Mouse (Mus musculus) skeletal muscle tissue, adult 2 months (tissue): ENCODE data around the gene Pdgfra.

ENCODE experiments used
- DNase-seq: peaks from one replicate; pipeline ENCODE4 v3.0.0-alpha.2; 2012; ENCODE audit warnings: low read depth, low spot score

Gene Pdgfra

GRCm38 (mm10) chr5:75152021-75152425 is at the start of gene Pdgfra:
Gene Pdgfra (plus strand): TSS chr5:75152292.
- peak; percentile 76 for DNase-seq

- DNase-seq, result no peak
These were observed 45.6 kb upstream of the Pdgfra start for GRCm38 (mm10) chr5:75106511-75106910.

GRCm38 (mm10) chr5:75109368-75109767 is 42.7 kb upstream of the Pdgfra start:
- no peak for DNase-seq

GRCm38 (mm10) chr5:75111781-75112180 is 40.3 kb upstream of the Pdgfra start:
- no peak for DNase-seq

- DNase-seq, result no peak
These were observed 33.3 kb upstream of the Pdgfra start for GRCm38 (mm10) chr5:75118840-75119239.

- peak; percentile 79 for DNase-seq
These were observed 30.4 kb upstream of the Pdgfra start for GRCm38 (mm10) chr5:75121646-75122045.

GRCm38 (mm10) chr5:75134681-75135080 is 17.4 kb upstream of the Pdgfra start:
- DNase-seq, result no peak

- DNase-seq, result peak; percentile 55
These were observed 9.0 kb upstream of the Pdgfra start for GRCm38 (mm10) chr5:75143092-75143491.

- no peak for DNase-seq
These were observed 8.3 kb upstream of the Pdgfra start for GRCm38 (mm10) chr5:75143767-75144166.

- DNase-seq, result no peak
These were observed 6.8 kb upstream of the Pdgfra start for GRCm38 (mm10) chr5:75145341-75145740.

GRCm38 (mm10) chr5:75146469-75146868 is 5.6 kb upstream of the Pdgfra start:
- no peak for DNase-seq

GRCm38 (mm10) chr5:75148343-75149127 is 3.6 kb upstream of the Pdgfra start:
- peak; percentile 79 for DNase-seq

- no peak for DNase-seq
These were observed 2.7 kb upstream of the Pdgfra start for GRCm38 (mm10) chr5:75149380-75149779.

GRCm38 (mm10) chr5:75149880-75150279 is 2.2 kb upstream of the Pdgfra start:
- peak; percentile 31 for DNase-seq

GRCm38 (mm10) chr5:75150341-75150981 is 1.6 kb upstream of the Pdgfra start:
- no peak for DNase-seq

- peak; percentile 52 for DNase-seq
These were observed 769 bp upstream of the Pdgfra start for GRCm38 (mm10) chr5:75151146-75151900.

GRCm38 (mm10) chr5:75152791-75153625 is 916 bp downstream of the Pdgfra start:
- DNase-seq, result peak; percentile 25

- DNase-seq, result no peak
These were observed 1.5 kb downstream of the Pdgfra start for GRCm38 (mm10) chr5:75153626-75153960.

GRCm38 (mm10) chr5:75153961-75154620 is 2.0 kb downstream of the Pdgfra start:
- peak; percentile 44 for DNase-seq

- peak; percentile 43 for DNase-seq
These were observed 2.6 kb downstream of the Pdgfra start for GRCm38 (mm10) chr5:75154621-75155235.

GRCm38 (mm10) chr5:75155281-75155680 is 3.2 kb downstream of the Pdgfra start:
- no peak for DNase-seq
